9 mouse cellular contexts compared by ENCODE assay signal in the genomic region with DNA sequence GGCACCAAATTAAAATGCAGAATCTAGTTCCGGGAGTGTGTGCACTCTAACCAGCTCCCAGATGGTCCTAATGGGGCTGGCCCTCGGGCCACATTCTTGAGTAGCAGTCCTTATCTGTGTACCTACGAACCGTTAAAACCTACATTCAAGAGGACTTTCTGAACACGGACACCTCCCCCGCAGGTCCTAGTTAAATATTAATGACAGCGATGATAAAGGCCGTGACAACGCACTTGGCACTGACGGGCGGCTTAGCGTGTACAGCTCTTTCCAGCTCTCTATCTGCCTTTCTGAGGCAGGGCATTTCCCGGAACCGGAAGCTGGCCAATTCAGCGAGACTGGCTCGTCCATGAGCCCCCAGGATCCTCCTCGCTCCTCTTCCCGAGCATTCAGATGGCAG. TPM values are rescaled to one million over a fixed set of nuclear protein-coding genes. Genes with fewer than 3 reads are reported as not detected.
DNase-seq lines count a peak whose midpoint lies in the region; ATAC-seq and TF ChIP-seq lines count a peak whose summit lies in the region.
"Had no signal": no experiment of that assay in that cellular context is flagged by ENCODE, and none has a peak within 500 bp of the region (broad histone marks: within the 10 kb centered on the region; RNA-seq: fewer than 3 reads in every experiment).

No protein-coding gene starts in this region.

- whole genome bisulfite sequencing in lung, embryonic 16.5 days, result 19% methylated on average over 18 of the region's 18 CpGs
- WGBS in forebrain, postnatal 0 days, result 64% methylated on average over 18 of the region's 18 CpGs

- H3K4me1 ChIP-seq in E14TG2a.4 (replicated peaks; ENCODE audit: low read depth, low read length), result peaks cover 18% of the 10 kb centered on the region
- peaks cover 5% of the 10 kb centered on the region; the same call in 1 of the 2 replicates for H3K4me1 ChIP-seq in lung, embryonic 16.5 days (replicated peaks; ENCODE audit: control insufficient read depth, insufficient read depth, low read length)
- H3K4me1 ChIP-seq in forebrain, postnatal 0 days (ENCODE audit: insufficient read depth), result no peaks in the 10 kb centered on the region

- peaks cover 12% of the 10 kb centered on the region for H3K27me3 ChIP-seq in E14TG2a.4 (ENCODE audit: insufficient read depth, low read length)
- no peaks in the 10 kb centered on the region for H3K27me3 ChIP-seq in lung, embryonic 16.5 days (ENCODE audit: control insufficient read depth, insufficient read depth, low read depth, low read length)
- no peaks in the 10 kb centered on the region for H3K27me3 ChIP-seq in forebrain, postnatal 0 days (ENCODE audit: insufficient read depth, low read length)

- H3K4me2 ChIP-seq in lung, embryonic 16.5 days (ENCODE audit: low read depth, low read length), result peak overlapping the region; percentile 51
- H3K4me2 ChIP-seq in forebrain, postnatal 0 days (ENCODE audit: low read depth), result no peak overlapping the region

- 0 out of 2 replicates have a peak overlapping the region, but pooled peaks have one; percentile 10 for H3K4me3 ChIP-seq in E14TG2a.4 (replicated peaks; ENCODE audit: low read length)
- H3K4me3 ChIP-seq in lung, embryonic 16.5 days (ENCODE audit: low read length), result peak overlapping the region; percentile 19
- H3K4me3 ChIP-seq in forebrain, postnatal 0 days (ENCODE audit: low read depth, low read length), result no peak overlapping the region
- H3K4me3 ChIP-seq: erythroblast, embryonic 14.5 days had no signal

- TF ChIP-seq CTCF in E14TG2a.4 (conservative IDR thresholded peaks at IDR 0.05; ENCODE audit: low read length), result no peak
- TF ChIP-seq CTCF in forebrain, postnatal 0 days (IDR thresholded peaks at IDR 0.05; ENCODE audit: low read depth), result no peak

- H3K9ac ChIP-seq in lung, embryonic 16.5 days (ENCODE audit: low read length), result peak overlapping the region; percentile 45; the same call in 1 of the 2 replicates
- no peak overlapping the region for H3K9ac ChIP-seq in forebrain, postnatal 0 days

- peak; percentile 14 to 29 for DNase-seq in cerebellum, postnatal 25 days
- peak; percentile 66 for DNase-seq in kidney, adult 8-10 months
- DNase-seq in frontal cortex, adult 2 months (ENCODE audit: extremely low spot score in 1 of 2, low spot score in 1 of 2), result no peak
- no peak for DNase-seq in forebrain, postnatal 0 days
- no peak for DNase-seq in spleen, postnatal 14 days (ENCODE audit: low spot score in 2 of 2)
- DNase-seq in right cerebral cortex, postnatal 14 days, result no peak

- H3K27ac ChIP-seq in lung, embryonic 16.5 days (ENCODE audit: low read length), result peak overlapping the region; percentile 22; the same call in 1 of the 2 replicates
- no peak overlapping the region for H3K27ac ChIP-seq in forebrain, postnatal 0 days (ENCODE audit: low read depth, low read length)

- ATAC-seq in lung, embryonic 16.5 days (ENCODE audit: low read depth), result peak; percentile 77; the same call in 1 of the 2 replicates
- no peak for ATAC-seq in forebrain, postnatal 0 days

- H3K9me3 ChIP-seq in E14TG2a.4 (ENCODE audit: low read length), result no peaks in the 10 kb centered on the region
- H3K9me3 ChIP-seq in lung, embryonic 16.5 days (ENCODE audit: control insufficient read depth, low read length), result no peaks in the 10 kb centered on the region
- H3K9me3 ChIP-seq in forebrain, postnatal 0 days (ENCODE audit: low read length), result no peaks in the 10 kb centered on the region

- H3K36me3 ChIP-seq in E14TG2a.4 (ENCODE audit: insufficient read depth, low read length), result no peaks in the 10 kb centered on the region
- no peaks in the 10 kb centered on the region for H3K36me3 ChIP-seq in lung, embryonic 16.5 days (ENCODE audit: control insufficient read depth, insufficient read depth, low read length)
- no peaks in the 10 kb centered on the region for H3K36me3 ChIP-seq in forebrain, postnatal 0 days (ENCODE audit: insufficient read depth)

RNA-seq across cellular contexts. Expression of gene Lrig1, which starts 29.9 kb away (rescaled TPM):
- polyA plus RNA-seq in lung, embryonic 16.5 days (2015; fragmentation: Nextera tagmentation; extraction: Ambion mirVana), result 7.7 and 9.7 TPM in 2 replicates
- polyA plus RNA-seq in frontal cortex, adult 2 months (2012; rRNA removed), result 28.1 and 33.3 TPM in 2 replicates
- 36.9 and 53.3 TPM in 2 replicates for total RNA-seq in forebrain, postnatal 0 days (2014; rRNA removed)
- polyA plus RNA-seq in forebrain, postnatal 0 days (2015; fragmentation: Nextera tagmentation; extraction: Ambion mirVana), result 9.0 and 10.7 TPM in 2 replicates

Comparison
In these comparisons a context has a peak if more than half of its experiments do, and no peak if none do; other contexts are left out.
1. DNase-seq: peak in cerebellum, postnatal 25 days (2 of 2) and kidney, adult 8-10 months (2 of 2); none in frontal cortex, adult 2 months (0 of 2), forebrain, postnatal 0 days (single experiment), spleen, postnatal 14 days (0 of 2) and right cerebral cortex, postnatal 14 days (single experiment).